Mouse (Mus musculus) layer of hippocampus, adult 11-12 months (tissue): ENCODE results near the gene Kcnk5.

Source experiments
- DNase-seq: peaks from one replicate; pipeline ENCODE4 v3.0.0; 2022; ENCODE audit warnings: low spot score

Gene Kcnk5

DNA sequence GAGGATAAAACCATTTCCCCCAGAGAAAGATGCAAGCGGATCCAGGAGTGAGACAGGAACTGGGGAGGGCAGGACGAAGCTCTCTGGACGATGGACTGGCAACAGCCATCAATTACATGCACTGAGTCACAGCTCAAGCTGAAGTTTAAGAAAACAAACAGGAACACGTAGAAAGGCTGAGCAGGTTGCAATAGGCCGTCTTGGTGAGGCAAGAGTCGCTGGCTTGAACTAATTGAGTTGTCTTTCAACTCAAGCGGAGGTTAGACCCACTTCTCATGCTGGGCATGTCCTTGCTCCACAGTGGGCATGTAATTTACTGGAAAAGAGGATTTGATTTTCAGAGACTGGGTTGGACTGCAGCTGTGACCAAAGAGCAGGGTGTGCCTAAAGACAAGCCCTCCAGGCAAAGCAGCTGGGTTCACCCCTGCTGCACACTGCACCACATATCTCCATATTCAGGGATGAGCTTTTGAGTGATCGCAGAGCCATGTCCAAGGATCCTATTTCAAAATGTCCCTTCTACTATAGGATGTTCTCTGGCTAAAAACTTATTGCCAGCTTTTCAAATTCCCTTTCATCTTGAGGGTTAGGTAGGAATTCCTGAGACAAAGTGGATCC lies 19.6 kb upstream of the Kcnk5 start:
- DNase-seq: no peak

DNA sequence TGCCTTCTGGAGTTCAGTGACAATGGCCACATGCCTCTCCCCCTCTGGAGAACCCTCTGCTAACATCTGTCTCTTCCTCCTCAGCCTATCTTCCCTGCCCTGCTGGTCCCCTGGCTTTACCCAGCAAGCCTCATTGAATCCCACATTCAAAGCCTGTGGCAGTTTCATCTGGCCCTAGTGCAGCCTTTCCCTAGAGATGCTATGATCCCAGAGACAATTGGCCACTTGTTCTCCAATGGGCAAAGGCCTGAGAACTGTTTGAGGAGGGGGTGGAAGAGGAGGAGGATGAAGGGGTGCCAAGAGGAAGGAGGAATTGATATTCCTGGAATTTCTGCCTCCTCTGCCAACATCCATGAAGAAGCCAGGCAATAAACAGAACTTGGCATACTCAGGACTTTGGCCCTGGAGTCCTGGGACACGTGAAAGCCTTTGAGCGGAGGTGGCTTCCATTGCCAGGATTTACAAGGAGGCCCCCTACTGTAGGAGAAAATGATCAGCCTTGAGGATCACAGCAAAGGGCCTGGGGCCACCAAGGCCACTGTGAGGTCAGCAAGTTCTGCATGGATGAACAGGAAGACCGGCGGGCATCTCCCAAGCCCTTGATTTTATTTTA lies 11.6 kb upstream of the Kcnk5 start:
- DNase-seq: no peak

DNA sequence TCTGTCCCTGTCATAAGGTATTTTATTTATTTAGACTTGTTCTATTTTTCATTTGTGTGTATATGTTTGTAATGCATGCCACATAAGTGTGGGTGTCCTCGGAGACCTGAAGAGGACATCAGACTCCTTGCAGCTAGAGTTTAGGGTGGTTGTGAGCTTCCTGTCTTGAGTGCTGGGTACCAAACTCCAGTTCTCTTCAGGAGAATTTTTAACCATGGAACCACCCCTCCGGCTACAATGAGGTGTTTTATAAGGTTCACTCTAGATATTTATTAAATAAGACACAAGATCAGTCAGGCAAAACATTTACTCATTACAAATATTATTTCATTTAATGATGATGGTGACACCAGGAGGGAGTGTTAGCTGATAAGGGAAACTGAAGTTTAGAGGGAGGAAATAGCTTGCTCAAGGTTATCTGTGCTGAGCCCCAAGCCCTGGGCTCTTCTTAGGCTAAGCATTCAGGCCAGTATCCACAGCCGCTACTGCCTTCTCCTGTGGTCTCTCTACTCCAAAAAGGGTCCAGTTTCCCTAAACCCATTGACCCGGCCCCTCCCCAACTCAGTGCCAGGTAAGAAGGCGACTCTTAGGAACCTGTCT lies 9.6 kb upstream of the Kcnk5 start:
- no peak for DNase-seq

DNA sequence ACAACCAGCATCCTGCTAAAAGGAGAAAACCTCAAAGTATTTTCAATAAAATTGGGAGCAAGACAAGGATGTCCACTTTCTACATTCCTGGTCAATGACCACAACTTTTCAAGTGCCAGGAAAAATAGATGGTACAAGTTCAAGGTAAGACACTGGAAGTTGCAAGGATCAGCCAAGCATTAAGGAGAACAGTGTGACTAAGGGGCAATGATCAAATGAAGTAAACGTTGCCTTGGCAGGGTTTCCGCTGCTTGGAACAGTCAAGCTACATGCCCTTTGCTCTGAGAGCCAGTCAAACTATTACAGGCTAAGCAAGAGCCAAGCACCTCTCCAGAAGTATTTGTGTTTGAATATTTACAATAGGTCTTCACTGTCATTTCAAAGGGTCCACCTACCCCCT lies 8.1 kb upstream of the Kcnk5 start:
- no peak for DNase-seq

DNA sequence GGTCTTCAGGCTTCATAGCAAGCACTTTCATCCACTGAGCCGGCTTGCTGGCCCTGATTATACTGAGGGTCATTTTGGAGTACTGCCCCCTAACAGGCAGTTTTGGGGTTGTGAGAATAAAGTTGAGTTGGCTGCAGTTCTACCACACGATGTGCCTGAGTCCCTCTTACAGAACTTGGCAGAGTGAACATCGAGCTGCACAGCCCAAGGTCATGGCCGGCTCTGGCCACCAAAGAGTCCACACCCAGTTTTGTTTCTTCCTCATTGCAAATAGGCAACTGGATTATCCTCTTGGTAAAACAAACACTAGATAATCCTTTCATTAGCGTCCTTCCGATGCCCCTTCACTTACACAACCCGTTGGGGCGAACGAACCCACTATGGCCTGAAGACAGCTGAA lies 3.8 kb upstream of the Kcnk5 start:
- DNase-seq: no peak

DNA sequence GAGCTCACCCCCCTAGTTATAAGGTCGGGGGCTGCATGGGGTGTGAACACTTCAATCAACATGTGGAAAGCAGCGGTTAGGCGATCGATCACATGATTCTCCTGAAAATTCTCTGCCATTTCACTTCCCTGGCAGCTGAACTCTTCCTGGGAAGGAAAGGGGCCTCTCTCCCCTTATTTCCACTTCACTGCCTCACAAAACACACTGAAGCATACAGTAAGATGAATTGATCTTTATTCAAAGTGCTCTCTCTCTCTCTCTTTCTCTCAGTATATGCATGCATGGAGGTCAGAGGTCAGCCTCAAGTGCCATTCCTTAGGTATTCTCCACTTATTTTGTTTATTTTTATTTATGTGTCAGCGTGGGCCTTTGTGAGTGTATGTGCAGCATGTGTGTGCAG lies 2.1 kb upstream of the Kcnk5 start:
- no peak for DNase-seq

DNA sequence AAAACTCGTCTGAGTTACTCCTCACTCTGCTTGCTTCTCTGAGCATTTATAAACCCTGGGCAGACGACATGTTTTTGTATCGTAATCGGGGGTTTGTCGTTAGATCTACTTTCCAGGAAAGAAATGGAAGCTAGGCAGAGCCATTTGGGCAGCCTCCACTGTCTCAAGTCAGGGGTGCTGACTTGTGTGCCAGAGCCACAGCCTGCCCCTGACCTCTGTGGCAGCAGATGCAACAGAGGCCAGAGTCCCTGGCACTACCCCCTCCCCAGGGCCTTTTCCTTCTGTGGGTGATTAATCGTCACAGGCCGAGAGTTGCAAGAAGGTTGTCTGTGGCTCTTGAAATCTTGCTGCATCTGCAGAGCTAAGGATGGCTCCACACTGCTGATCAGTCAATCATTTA lies 987 bp upstream of the Kcnk5 start:
- no peak for DNase-seq

DNA sequence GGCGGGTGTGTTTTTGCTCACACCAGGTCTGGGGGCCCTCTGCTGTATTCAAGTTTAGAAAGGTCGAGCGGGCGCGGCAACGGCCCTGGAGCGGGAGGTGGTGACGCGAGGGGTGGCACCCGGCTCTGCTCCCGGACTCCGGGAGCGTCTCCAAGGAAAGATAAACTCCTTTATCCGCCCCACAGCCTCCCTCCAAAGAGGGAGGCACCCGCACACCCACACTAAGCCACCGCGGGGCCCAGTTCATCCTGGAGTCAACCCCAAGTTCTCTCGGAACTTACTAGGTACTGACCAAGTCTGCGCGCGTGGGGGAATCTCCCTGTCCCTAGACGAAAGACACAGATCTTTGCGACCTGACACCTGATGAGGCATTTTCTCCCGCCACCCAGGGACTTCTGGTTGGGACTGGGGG lies 852 bp downstream of the Kcnk5 start:
- DNase-seq: no peak

DNA sequence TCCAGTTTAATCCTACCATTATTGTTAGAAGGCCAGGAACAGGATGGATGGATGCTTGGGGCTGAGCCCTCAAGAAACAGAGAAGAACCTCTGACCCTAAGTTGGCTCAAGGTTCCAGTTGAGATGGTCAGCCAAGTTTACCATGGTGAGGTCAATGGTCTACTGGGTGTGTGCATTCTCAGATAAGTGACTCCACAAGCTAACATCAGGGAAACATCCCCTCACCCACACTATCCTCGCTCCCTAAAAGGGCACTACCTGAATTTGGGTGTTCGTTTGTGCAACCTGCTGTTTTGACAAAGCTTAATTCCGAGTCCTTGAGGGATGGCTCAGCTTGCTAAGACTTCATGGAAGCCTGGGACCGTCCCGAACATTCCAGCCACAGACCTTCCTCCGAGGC lies 1.3 kb downstream of the Kcnk5 start:
- no peak for DNase-seq

DNA sequence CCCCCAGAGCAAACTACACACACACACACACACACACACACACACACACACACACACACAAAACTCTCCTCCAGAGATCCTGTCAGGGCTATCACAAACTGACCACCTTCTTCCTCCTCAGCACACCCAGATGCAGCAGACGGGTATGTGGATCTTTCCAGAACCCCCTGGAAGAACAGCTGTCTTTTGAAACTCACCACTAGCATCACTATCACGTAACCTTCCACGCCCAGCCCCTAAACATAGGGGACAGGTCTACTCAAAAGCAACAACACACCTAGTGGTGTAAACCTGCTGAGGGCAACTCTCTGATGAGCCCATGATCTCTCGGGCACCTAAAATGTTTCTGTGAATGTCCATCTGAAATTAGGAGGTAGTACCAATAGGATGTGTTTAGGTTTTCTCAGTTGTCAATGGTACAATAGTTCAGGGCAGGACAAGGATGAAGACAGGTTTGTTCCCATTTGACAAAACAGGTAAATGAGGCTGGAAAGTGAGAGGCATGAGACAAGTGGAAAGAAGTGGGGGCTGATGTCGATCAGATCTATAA lies 1.8 kb downstream of the Kcnk5 start:
- no peak for DNase-seq

DNA sequence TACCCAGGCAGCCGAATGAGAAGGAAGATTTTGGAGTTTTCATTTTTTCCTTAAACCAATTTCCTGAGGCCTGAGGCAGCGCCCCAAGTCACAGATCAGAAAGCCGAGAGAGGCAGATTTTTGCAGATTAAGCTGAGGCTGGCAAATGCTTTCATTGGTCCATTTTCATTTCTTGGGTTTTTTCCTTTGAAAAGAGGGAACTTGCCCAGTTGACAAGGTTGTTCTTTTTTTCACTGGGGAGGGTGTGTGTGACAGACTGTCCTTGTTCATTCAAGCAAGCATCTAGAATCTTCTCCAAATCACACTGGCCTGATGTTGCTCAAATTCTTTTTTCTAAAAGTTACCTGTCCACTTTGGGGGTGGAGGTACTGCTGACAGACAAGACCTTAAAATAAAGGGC lies 2.5 kb downstream of the Kcnk5 start:
- DNase-seq: no peak

DNA sequence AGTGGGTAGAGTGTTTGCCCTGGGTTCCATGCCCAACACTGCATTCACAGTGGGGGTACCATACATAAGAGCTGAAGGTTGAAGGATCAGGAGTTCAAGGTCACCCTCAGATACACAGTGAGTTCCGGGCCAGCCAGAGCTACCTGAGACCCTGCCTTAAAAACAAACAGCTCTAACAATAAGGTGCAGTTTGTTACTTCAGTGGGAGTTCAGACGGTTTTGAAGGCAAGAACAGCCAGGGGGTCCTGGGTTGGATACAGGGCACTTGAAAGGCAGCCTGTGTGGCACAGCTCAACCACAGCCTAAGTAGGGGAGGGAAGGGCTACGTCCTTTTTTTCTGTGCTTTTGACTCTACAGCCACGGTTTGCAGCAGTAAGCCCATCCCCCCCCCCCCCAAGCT lies 3.0 kb downstream of the Kcnk5 start:
- no peak for DNase-seq

DNA sequence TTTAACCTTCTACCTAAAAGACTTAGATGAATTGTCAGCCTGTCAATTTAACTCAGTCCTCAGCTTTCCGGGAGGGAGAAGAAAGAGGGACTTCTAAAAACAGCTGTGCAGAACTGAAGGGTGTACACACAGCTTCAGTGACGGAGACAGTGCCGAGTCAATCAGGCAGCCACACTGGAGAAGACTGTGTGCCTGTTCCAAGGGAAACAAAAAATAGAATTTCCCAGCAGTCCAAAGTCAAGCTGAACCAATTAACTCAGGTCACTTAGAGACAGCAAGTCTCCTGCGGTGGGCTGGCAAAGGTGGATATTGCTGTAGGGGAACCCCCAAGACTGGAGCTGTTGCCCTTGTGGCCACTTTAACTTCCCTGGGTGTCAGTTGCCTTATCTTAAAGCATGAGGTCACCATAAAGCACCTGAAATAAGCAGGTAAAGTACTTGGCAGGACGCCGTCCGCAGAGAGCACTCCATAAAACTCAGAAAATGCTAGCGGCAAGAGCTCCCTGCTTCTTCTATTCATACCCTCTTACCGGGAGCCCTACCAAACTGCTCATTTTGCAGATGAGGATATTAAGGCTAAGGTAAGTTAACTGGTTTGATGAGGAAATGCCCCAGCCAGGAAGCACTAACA lies 4.0 kb downstream of the Kcnk5 start:
- DNase-seq: no peak

DNA sequence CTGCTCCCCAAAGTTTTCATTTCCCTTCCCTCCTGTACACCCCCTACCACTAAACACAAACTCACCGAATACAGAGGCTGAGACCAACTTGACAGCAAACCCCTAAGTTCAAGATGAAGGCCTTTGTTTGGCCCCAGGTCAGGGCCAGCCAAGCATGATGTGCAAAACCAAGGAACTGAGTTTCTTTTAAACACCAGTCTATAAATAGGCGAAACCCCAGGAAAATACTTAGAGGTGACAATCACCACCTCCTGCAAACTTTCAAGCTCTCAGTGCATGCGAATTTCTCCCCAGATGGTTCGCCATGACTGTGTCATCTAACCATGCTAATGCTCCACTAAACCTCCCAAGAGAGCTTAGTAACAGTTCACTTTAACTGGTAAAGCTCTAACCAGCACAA lies 5.9 kb downstream of the Kcnk5 start:
- no peak for DNase-seq

DNA sequence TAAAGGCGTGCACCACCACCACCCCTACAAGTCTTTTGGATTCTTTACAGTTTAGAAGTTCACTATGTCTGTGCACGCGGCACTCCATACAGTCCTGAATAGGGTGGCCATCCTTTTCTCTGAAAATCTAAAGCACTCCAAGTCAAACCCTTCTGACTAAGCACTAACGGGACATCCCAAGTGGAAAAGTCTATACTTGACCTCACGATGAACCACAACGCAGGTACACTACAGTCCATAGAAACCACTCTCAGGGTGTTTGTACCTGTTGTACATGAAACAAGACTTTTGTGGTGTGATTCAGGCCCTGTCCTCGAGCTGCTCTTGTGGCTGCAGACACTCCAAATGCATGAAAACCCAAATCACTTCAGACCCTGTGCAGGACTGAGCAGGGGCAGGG lies 6.5 kb downstream of the Kcnk5 start:
- DNase-seq: no peak

DNA sequence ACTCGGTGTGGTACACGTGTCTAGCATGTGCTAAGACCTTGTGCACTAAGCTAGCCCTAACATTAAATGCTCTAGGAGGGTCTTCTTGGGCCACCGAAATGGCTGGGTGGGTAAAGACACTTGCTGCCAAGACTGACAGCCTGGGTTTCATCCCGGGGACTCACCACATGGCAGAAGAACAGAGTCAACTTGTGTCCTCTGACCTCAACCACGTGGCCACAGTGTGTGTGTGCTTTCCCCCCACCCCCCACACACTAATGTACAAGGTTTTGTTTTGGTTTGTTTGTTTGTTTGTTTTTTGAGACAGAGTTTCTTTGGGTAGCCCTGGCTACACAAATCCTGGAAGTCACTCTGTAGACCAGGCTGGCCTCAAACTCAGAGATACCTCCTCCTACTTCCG lies 6.9 kb downstream of the Kcnk5 start:
- DNase-seq: no peak

DNA sequence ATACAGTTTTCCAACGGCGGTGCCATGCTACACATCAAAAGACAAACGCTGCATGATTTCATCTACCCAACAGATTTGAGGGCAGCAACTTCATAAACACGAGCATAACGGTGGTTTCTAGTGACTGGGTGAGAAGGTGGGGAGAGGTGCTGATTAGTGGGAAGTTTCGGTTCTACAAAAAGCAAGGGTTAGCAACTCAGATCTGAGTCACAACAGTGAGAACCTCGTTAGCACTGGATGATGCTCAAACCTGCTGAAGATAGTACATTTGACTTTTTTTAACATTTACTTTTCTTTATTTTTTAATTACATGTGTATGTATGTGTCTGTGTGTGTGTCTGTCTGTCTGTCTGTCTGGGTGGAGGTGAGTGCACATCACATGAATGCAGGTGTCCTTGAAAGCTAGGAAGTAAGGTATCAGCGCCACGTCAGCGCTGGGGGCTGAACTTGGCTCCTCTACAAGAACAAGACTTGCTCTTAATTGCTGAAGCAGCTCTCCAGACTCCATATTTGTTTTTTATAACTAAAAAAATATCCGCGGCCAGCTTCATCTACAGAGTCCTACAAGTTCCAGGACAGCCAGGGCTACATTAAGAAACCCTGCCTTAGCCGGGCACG lies 7.6 kb downstream of the Kcnk5 start:
- no peak for DNase-seq

DNA sequence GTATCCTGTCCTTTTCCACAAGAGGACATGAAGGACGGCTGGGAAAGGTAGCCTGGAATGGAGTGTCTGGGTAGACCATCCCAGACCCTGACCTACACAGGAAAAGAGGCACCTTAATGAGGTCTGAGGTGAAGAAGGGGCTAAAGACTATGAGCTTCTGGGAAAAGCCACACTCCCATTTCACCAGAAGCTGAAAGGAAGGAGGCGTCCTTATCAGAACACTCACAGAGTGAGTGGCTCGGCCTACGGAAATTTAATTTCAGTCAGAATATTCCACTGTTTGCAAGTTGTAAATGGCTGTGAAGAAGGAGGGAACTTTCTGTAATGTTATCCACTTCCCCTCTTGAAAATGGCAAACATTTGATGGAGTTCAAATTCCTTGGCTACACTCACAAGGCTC lies 8.7 kb downstream of the Kcnk5 start:
- no peak for DNase-seq

DNA sequence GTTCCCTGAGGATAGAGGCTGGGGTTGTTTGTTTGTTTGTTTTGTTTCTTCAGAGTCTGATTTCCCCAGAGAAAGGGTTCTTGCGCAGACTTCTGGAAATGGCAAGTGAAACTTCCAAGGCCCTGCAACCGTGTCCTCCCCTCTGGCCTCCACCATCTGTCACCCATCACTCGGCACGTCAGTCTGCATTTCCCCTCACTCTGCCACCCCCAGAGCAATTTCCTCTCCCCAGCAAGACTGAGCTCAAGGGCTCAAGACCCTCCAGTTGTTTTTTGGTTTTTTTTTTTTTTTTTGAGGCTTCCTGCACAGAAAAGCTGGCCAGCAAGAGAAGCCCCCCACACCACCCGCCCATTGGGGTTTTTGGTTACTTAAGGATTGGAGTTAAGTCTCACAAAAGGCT lies 9.1 kb downstream of the Kcnk5 start:
- no peak for DNase-seq

DNA sequence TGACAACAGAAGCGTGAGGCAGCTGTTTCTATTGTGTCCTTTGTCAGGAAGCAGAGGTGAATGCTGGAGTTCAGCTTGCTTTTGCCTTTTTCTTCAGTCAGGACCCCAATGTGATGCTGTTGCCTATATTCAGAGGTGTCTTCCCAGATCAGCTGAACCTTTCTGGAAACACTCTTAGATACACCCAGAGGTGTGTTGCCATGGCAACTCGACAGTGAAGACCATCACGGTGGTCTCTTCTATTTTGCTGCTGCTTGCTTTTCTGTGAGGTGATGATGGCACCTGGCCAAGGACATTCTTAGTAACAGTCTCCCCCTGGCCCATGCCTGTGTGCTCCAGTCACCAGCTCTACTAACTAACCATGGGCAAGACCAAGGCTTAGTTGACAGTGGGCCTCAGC lies 9.8 kb downstream of the Kcnk5 start:
- DNase-seq: no peak

DNA sequence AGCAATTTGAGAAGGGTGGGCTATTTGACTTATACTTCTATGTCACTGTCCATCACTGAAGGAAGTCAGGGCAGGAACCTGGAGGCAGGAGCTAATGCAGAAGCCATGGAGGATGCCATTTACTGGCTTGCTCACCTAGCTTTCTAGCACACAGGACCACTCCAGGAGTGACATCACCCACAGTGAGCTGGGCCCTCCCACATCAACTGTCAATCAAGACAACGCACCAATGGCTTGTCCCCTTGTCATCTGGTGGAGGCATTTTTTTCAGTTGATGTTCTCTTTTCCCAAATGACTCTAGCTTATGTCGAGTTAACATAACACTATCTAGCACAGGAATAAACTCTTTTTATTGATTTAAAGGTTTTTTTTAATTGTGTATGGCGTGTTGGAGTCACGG lies 12.4 kb downstream of the Kcnk5 start:
- DNase-seq: no peak

DNA sequence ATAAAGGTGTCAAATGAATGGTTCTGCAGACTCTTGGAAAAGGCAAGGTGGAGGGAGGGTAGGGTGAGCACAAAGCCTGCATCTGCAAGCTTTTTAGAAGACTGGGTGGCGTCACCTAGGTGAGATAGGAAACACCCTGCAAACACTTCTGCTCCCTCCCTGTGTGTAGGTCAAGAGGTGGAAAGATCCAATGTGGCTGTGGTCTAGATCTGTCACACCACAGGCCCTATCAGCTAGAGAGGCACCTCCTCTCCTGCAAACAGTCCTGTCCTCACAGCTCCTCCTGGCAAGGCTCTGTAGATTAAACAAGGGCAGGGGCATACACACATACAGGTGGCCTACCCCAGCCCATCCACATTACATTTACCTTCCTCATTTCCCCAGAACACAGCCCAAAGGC lies 13.1 kb downstream of the Kcnk5 start:
- no peak for DNase-seq

DNA sequence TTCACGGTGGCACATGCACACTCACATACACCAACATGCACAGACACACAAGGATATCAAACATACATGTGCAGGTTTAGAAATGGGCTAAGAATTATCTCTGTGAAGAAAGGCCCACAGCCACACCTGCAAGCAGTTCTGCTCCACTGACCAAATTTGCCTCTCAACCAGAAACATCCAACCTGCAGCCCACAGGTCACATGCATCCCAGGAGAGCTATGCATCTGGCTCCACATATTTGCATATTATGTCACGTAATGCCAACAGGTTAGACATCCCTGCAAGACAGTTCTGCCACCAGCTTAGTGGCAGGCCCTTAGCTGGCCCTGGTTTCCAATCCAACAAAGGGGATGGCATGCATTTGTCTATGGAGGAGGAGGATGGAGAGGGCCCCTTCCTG lies 13.6 kb downstream of the Kcnk5 start:
- no peak for DNase-seq
